Mouse (Mus musculus) testis, adult 2 months (tissue): ENCODE data around the gene Elp1.

ENCODE experiments used
- CTCF ChIP-seq: fragments of 200-500 bp; IDR thresholded peaks from 2 replicates; pipeline ENCODE4 v1.5.1; 2012; ENCODE audit warnings: low read depth, mild to moderate bottlenecking, inconsistent platforms, low read length, moderate library complexity; ENCODE audit not compliant: control insufficient read depth, insufficient read depth, insufficient replicate concordance
- POLR2A ChIP-seq: fragments of 200-500 bp; IDR thresholded peaks from 2 replicates; pipeline ENCODE4 v1.6.1; 2012; ENCODE audit warnings: low read depth, mild to moderate bottlenecking, inconsistent platforms, low read length, moderate library complexity; ENCODE audit not compliant: control insufficient read depth

DNA sequence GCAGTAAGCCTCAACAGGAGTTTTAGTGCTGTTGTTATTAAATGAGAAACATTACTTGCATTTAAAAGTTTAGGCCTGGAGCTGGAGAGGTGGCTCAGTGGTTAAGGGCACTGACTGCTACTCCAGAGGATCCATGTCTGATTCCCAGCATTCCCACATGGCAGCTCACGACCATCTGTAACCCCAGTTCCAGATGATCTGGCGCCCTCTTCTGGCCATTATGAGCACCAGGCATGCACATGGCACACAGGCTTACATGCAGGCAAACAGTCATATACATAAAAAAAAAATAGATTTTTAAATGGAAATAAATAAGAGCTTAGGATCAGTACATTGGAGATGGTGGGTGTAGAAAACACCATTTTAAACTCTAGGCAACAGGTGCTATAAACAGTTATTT lies 41.8 kb upstream of the Elp1 start:
- TF ChIP-seq CTCF (peak; percentile 61; the same call in 1 of the 2 replicates), POLR2A (no peak)
